Mouse (Mus musculus): ENCODE results near the gene 2310034C09Rik. TPM values are rescaled to one million over a fixed set of nuclear protein-coding genes. Genes with fewer than 3 reads are reported as not detected.

The 2310034C09Rik gene
- polyA plus RNA-seq, 1 experiment from 2014 or later, result not detected

GRCm38 (mm10) chr16:88786786-88787185 lies 28.1 kb downstream of the 2310034C09Rik start:
- no peaks in the 10 kb centered on the region for H3K9me3 ChIP-seq
- no peaks in the 10 kb centered on the region for H3K27me3 ChIP-seq
- no peak overlapping the region for H3K4me3 ChIP-seq
- H3K9ac ChIP-seq, result no peak overlapping the region
- H3K36me3 ChIP-seq, result no peaks in the 10 kb centered on the region
- 81% methylated on average over 2 of the region's 2 CpGs for WGBS
- H3K27ac ChIP-seq, result no peak overlapping the region
- H3K4me2 ChIP-seq, result no peak overlapping the region
- no peaks in the 10 kb centered on the region for H3K4me1 ChIP-seq
- no peak for ATAC-seq (ENCODE audit: insufficient number of reproducible peaks, insufficient read depth, low FRiP score, low TSS enrichment, low read depth)

Other genes with a start within 250 kb of the 2310034C09Rik start
- 7.9 and 10.1 TPM in 2 replicates for gene Cldn8, start 195.7 kb upstream of the 2310034C09Rik start, polyA plus RNA-seq (2015; fragmentation: Nextera tagmentation; extraction: Ambion mirVana)
- gene Krtap24-1, start 146.6 kb upstream of the 2310034C09Rik start, polyA plus RNA-seq (2015; fragmentation: Nextera tagmentation; extraction: Ambion mirVana), result not detected in 2 replicates
- not detected in 2 replicates for gene 2310079G19Rik, start 131.2 kb upstream of the 2310034C09Rik start, polyA plus RNA-seq (2015; fragmentation: Nextera tagmentation; extraction: Ambion mirVana)
- not detected in 2 replicates for gene Krtap26-1, start 111.1 kb upstream of the 2310034C09Rik start, polyA plus RNA-seq (2015; fragmentation: Nextera tagmentation; extraction: Ambion mirVana)
- not detected in 2 replicates for gene Krtap27-1, start 87.2 kb upstream of the 2310034C09Rik start, polyA plus RNA-seq (2015; fragmentation: Nextera tagmentation; extraction: Ambion mirVana)
- gene 2310061N02Rik, start 50.9 kb upstream of the 2310034C09Rik start, polyA plus RNA-seq (2015; fragmentation: Nextera tagmentation; extraction: Ambion mirVana), result not detected in 2 replicates
- not detected in 2 replicates for gene Krtap13-1, start 30.0 kb upstream of the 2310034C09Rik start, polyA plus RNA-seq (2015; fragmentation: Nextera tagmentation; extraction: Ambion mirVana)
- gene Krtap13, start 7.2 kb upstream of the 2310034C09Rik start, polyA plus RNA-seq (2015; fragmentation: Nextera tagmentation; extraction: Ambion mirVana), result not detected in 2 replicates
- not detected in 2 replicates for gene 2310057N15Rik, start 15.4 kb downstream of the 2310034C09Rik start, polyA plus RNA-seq (2015; fragmentation: Nextera tagmentation; extraction: Ambion mirVana)
- gene Gm5965, start 19.0 kb downstream of the 2310034C09Rik start, polyA plus RNA-seq (2015; fragmentation: Nextera tagmentation; extraction: Ambion mirVana), result not detected in 2 replicates
- gene Gm20741, start 53.4 kb downstream of the 2310034C09Rik start, polyA plus RNA-seq (2015; fragmentation: Nextera tagmentation; extraction: Ambion mirVana), result not detected in 2 replicates
- not detected in 2 replicates for gene Krtap15, start 61.4 kb downstream of the 2310034C09Rik start, polyA plus RNA-seq (2015; fragmentation: Nextera tagmentation; extraction: Ambion mirVana)
- not detected in 2 replicates for gene Krtap14, start 67.3 kb downstream of the 2310034C09Rik start, polyA plus RNA-seq (2015; fragmentation: Nextera tagmentation; extraction: Ambion mirVana)
- not detected in 2 replicates for gene Krtap19-1, start 110.6 kb downstream of the 2310034C09Rik start, polyA plus RNA-seq (2015; fragmentation: Nextera tagmentation; extraction: Ambion mirVana)
- not detected in 2 replicates for gene Krtap19-2, start 115.4 kb downstream of the 2310034C09Rik start, polyA plus RNA-seq (2015; fragmentation: Nextera tagmentation; extraction: Ambion mirVana)
- not detected in 2 replicates for gene Krtap19-3, start 119.2 kb downstream of the 2310034C09Rik start, polyA plus RNA-seq (2015; fragmentation: Nextera tagmentation; extraction: Ambion mirVana)
- not detected in 2 replicates for gene Krtap19-4, start 126.2 kb downstream of the 2310034C09Rik start, polyA plus RNA-seq (2015; fragmentation: Nextera tagmentation; extraction: Ambion mirVana)
- gene Krtap19-5, start 137.6 kb downstream of the 2310034C09Rik start, polyA plus RNA-seq (2015; fragmentation: Nextera tagmentation; extraction: Ambion mirVana), result not detected in 2 replicates
- not detected in 2 replicates for gene Krtap19-9b, start 173.4 kb downstream of the 2310034C09Rik start, polyA plus RNA-seq (2015; fragmentation: Nextera tagmentation; extraction: Ambion mirVana)
- not detected in 2 replicates for gene Krtap16-3, start 204.0 kb downstream of the 2310034C09Rik start, polyA plus RNA-seq (2015; fragmentation: Nextera tagmentation; extraction: Ambion mirVana)